Mouse (Mus musculus) T-helper 1 cell (primary cell): ENCODE results near the gene Prrg2.
"Not testable (repeated sequence)": the region's sequence is repeated elsewhere in the genome, so short reads cannot be mapped to it uniquely, and the experiment has no call there.

ENCODE experiments used
- in situ Hi-C: fragments of 300-600 bp; cut with MboI, MseI; formaldehyde crosslinking; loops from one replicate; pipeline ENCODE4 v1.15.1; 2025; ENCODE audit warnings: high pct_unique_total_duplicates

Gene Prrg2

DNA sequence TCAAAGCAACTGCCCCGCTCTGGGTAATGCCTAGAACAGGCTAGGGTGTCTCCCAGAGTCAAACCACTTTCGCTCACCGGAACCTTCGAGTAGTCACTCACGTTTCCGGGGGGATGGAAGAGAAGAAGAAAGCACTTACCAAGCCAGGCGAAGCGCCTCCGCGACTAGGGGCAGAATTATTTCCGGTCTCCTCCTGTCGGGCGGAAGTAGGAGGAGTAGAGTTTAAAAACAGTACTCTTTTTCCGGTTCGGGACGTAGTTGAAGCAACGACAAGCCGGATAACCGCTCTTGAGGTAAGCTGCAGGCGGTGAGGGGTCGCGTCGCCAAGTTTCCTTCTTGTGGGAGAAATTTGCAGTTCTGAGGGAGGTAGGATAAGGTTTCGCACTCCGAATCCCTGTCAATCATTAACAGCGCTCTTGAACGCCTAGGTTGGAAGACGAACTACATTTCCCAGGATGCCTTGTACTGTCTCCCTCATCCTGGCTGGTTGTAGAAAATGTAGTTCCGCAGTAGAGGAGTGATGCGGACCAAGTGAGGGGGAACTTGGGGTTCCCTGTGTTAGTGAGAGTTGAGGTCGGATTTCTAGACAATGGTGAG is at the start of gene Prrg2, which contains the start of gene Nosip:
Gene Prrg2, minus strand, starts transcription at position 439 of the 597 bp plus-strand sequence.
Gene Nosip, plus strand, starts transcription at position 191 of the 597 bp plus-strand sequence.
- in situ Hi-C loops = no loop called here

GRCm38 (mm10) chr7:45111940-45112339 is 49.5 kb upstream of the Prrg2 start:
- in situ Hi-C loops = loop anchor here (10.0 kb wide), 1 partner anchor 727 kb away; the partner anchor contains the start of genes 1700008O03Rik and Syt3

DNA sequence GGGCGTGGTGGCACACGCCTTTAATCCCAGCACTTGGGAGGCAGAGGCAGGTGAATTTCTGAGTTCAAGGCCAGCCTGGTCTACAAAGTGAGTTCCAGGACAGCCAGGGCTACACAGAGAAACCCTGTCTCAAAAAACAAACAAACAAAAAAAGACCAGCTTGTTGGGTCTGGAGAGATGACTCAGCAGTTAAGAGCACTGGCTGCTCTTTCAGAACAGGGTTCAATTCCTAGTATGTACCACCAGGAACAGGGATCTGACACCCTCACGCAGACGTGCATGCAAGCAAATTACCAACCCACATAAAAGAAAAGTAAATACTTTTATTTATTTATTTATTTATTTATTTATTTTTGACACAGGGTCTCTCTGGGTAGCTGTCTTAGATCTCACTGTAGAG is 47.6 kb upstream of the Prrg2 start:
- in situ Hi-C loops = loop anchor here (10.0 kb wide), 1 partner anchor 725 kb away; the partner anchor contains the start of genes 1700008O03Rik and Syt3

DNA sequence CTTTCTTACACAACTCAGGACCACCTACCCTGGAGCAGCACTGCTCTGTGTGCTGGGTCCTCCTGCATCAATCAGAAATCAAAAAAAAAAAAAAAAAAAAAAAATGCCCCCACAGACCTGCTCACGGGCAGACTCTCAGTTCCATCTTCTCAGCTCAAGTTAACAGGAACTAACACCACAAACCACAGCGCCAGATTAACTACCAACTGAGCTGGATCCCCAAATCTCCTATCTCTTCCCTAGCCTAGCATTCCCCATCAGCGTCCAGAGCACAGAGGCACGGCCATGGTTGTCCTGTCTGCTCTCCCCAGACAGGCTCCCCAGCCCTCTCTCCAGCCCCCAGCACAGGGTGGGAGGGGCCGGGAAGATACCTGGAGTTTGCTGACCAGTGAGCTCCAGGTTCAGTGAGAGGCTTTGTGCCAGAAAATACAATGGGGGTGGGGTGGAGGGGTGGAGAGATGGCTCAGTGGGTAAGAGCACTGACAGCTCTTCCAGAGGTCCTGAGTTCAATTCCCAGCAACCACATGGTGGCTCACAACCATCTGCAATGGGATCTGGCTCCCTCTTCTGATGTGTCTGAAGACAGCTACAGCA is 44.7 kb upstream of the Prrg2 start:
- in situ Hi-C loops = no loop called here

GRCm38 (mm10) chr7:45106441-45106840 is 44.0 kb upstream of the Prrg2 start:
- in situ Hi-C loops = no loop called here

- in situ Hi-C loops = no loop called here
Measured at GRCm38 (mm10) chr7:45105491-45105890, 43.0 kb upstream of the Prrg2 start.

GRCm38 (mm10) chr7:45104941-45105340 is 42.5 kb upstream of the Prrg2 start:
- in situ Hi-C loops = no loop called here

DNA sequence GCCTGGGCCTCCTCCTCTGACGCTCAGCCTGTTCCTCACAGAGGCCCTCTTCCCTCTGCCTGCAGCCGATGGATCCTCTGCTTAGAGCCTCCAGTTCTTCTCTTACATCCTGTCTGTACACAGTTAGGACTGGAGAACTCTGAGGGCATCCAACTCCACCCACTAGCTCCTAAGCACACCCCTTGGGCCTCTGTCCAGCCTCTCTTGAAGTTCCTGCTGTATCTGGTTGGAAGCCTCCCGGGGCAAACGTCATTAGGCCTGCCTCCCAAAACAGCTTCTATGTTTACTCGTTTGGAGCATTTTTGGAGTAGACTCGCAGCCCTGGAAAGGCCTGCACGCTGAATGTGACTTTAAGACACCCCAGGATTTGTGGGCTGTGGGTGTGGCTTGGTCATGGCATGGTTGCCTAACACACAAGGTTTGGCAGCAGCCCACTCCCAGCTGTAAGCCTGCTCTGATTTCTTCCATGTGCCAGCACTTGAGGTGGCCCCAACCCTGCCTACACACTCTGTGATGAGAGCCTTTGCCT is 41.2 kb upstream of the Prrg2 start, which contains the start of gene Fcgrt:
Gene Fcgrt, minus strand, starts transcription at position 200 of the 529 bp plus-strand sequence.
- in situ Hi-C loops = no loop called here

GRCm38 (mm10) chr7:45102940-45103585 is 40.6 kb upstream of the Prrg2 start:
- in situ Hi-C loops = no loop called here

DNA sequence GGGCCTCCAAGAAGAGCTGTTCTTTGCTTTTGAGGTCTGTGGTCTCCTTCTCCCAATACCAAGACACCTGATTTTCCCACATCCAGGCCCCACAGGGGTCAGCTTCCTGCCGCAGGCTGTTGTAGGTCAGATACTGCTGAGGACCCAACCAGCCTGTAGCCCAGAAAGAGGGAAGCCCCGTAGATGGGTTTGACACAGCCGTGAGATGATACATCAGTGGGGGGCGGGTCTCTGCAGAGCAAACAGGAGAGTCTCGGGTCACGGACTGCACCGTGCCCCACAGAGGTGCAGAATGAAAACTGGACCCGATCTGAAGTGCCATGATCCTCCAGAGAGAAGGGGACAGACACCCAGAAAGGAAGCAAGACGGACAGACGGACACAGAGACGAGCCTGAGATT is 40.0 kb upstream of the Prrg2 start:
- in situ Hi-C loops = no loop called here

DNA sequence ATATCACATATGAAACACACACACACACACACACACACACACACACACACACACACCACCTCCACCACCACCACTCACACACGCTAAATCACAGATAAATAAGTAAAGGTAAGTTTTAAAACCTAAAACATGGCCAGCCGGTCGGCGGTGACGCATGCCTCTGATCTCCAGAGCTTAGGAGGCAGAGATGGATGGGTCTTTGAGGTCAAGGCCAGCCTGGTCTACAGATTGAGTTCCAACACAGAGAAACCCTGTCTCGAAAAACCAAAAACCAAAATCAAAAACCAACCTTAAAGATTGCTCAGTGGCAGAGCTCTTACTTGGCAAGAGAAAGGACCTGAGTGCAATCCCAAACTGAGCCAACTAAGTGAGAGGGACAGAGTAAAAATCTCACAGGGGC is 37.6 kb upstream of the Prrg2 start:
- in situ Hi-C loops = no loop called here

DNA sequence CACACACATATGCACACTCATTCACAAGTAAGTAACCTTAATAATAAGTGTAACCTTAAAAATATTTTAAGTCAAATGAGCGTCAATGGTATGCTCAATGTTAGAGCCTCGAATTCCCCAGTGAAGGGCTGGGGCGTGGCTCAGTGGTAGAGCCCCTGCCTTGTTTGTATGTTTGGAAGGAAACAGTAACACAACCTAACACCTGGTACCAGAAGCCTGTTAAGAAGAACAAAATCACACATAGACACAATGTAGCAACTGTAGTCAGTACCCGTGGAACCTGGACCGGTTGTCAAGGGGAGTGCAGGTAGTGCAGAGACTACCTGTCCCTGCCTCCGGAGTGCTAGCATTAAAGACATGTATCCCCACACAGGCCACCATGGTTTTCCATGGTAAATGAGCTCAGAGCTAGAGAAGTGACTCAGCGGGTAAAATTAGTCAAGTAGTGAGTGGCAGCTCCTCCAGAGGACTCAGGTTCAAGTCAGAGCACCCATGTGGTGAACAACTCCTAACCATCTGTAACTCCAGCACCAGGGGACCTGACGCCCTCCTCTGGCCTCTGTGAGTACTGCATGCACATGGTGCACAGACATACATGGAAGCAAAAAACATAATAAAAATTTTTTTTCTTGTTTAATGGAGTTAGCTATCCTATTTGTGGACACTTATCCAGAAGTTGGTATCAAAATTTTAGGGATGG is 36.2 kb upstream of the Prrg2 start:
- in situ Hi-C loops = no loop called here

DNA sequence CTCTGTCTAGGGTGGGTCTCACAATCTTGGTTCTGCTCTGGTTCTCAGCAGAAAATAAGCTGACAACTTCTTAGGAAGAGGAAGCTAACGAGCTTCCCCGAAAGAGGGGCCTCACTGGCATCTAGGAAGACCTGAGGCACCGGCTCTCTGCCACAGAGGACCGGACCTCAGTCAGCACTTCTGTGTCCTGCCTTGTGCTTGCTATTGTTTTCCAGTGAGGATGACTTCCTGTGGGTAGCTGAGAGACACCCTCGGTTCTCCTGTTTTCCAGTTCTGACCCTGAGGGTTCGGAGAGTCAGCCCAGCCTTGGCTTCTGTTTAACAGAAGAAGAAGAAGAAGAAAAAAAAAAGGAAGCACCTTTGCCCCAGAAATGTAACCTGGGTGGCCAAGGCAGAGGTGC is 35.0 kb upstream of the Prrg2 start:
- in situ Hi-C loops = no loop called here

GRCm38 (mm10) chr7:45095965-45096364 is 33.5 kb upstream of the Prrg2 start:
- in situ Hi-C loops = not testable (repeated sequence)

DNA sequence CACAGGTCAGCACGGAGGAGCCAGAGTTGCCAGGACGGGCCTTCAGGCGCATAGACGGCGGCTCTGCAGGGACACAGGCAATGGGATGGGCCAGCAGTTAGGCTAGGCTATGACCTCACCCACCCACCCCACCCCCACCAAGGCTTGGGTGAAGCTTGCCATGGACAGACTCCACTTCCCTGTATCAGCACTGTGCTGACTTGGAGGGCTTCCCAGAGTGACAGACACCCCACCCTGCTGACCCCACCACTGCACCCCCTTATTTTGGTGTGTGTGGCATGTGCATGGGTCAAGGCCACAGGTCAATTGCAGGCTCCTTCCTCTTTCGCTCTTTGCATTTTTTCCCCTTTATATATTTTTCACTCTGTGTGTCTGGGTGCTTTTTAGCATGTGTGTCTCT is 32.9 kb upstream of the Prrg2 start:
- in situ Hi-C loops = no loop called here

DNA sequence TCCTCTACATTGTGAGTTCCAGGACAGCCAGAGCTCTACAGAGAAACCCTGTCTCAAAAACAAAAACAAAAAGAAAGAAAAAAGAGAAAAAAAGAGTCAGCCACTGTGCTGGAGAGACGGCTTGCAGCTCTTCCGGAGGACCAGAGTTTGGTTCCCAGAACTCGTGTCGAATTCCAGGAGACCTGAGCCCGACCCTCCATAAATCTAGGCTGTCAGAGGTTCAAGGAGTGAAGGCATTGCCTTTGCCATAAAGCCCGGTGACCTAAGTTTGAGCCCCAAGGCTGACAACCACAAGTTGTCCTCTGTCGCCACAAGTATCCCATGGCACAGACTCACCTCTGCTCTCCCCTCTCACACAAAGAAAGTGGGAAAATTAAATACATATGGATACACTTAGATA is 31.6 kb upstream of the Prrg2 start:
- in situ Hi-C loops = no loop called here

- in situ Hi-C loops = no loop called here
Measured at GRCm38 (mm10) chr7:45093516-45093905, 31.0 kb upstream of the Prrg2 start.

GRCm38 (mm10) chr7:45092828-45093515 is 30.5 kb upstream of the Prrg2 start:
- in situ Hi-C loops = no loop called here

DNA sequence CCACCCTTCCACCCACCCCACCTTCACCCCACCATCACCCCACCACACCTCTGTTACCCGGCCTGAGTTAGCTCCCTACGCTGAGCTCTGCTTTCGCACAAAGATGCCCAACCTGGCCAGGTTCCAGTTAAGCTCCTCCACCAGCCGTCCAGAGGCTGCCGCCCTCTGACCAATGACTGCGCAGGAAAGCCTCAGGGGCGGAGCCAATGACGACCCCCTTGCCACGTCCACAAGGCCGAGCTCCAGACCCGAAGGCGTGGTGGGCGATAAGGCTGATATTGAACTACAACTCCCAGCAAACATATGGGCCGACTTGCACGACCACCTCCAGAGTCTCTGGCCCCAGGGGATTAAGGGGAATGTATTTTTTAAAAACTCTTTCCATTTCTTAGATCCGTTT is 29.6 kb upstream of the Prrg2 start, which contains the start of gene Rcn3:
Gene Rcn3, minus strand, starts transcription at position 174 of the 400 bp plus-strand sequence.
- in situ Hi-C loops = no loop called here

- in situ Hi-C loops = no loop called here
Measured at GRCm38 (mm10) chr7:45091001-45091990, 28.8 kb upstream of the Prrg2 start.
